Mouse (Mus musculus) frontal cortex, postnatal 14 days (tissue): ENCODE results near the gene Olfr957.

Experiments used
- DNase-seq, 2 experiments: peaks; one replicate each; pipeline ENCODE4 v3.0.0; 2022; ENCODE audit warnings: low spot score in 2 of 2

Gene Olfr957

DNA sequence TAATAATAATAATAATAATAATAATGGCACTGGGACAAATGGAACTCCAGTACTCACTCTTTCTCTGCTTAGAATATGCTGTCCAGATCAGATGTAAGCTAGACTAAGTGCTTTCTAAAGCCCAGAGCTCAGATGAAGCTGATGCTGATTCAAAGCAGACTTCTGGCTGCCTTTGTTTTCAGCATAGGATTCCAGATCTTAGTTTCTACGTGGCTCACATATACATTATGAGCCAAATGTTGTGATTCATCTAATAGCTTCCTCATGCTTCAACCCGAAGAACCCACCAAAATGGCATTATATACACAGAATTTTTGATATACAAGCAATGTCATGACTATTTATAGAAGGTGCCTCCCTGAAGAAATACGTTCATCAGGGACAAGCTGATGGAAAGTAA, at the start of gene Olfr957:
Olfr957 (minus strand) TSS at position 279 of the 400 bp plus-strand sequence.
- DNase-seq = no peak

GRCm38 (mm10) chr9:39558349-39558647, 42.7 kb upstream of the Olfr957 start:
- DNase-seq = no peak

- no peak for DNase-seq
These were observed 42.1 kb upstream of the Olfr957 start for GRCm38 (mm10) chr9:39557529-39558348.

GRCm38 (mm10) chr9:39553946-39554345, 38.3 kb upstream of the Olfr957 start, which contains the start of gene Olfr958:
Gene Olfr958 (minus strand): TSS chr9:39554054.
- DNase-seq = no peak

DNA sequence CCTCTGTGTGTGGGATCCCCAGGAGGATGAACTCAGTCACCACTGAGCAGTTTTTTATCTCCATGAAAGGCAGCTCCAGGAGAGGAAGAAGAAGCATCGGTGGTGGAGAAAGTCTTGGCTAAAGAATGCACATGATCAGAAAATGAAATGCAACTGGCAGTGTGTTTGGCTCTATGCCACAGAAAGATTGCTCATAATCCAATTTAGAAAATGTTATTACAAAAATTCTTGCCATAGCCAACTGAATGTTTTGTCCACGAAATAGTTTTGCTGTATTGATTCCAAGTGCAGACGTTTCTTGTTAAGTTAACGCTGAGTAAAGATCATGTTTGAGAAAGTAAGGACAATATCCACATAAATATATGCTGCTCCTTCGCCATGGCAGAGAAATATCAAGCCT, 35.2 kb upstream of the Olfr957 start:
- DNase-seq = no peak

GRCm38 (mm10) chr9:39523616-39524285, 8.1 kb upstream of the Olfr957 start:
- DNase-seq = no peak

DNA sequence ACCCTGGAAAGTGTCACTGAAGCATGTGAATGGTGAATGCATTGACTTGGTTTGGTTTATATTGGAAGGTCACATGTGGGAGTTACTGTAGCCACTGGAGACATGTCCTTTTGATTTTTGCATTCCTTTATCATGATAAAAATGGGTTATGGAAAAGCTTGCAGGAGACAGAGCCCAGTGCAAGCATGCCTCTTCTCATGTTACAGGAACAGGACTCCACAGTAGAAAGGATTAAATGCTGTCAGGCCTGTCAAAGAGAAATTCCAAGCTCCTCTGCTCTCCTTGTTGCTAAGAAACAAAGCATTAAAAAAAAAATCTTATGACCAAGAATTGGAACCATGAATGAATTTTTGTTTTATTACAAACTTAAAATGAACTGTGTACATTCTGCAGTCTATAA, 3.0 kb upstream of the Olfr957 start:
- no peak for DNase-seq

DNA sequence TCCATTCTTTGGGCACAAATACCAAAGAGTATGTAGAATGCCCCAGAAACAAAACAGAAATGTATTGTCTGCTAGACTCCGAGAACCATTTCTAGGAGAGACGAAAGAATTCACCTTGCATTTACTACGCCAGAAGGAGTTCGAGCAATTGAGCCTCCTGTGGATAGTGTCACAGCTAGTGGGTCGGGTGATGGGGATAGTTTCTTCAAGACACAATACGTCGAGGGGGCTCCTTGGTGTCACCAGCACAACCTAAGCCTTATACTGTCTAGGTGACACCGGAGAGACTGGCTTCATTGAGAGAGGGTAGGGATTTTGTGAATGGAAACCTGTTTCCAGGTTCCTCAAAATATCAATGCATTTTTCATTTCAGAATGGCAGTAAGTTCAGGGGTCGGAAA, 6.2 kb downstream of the Olfr957 start:
- no peak for DNase-seq

DNA sequence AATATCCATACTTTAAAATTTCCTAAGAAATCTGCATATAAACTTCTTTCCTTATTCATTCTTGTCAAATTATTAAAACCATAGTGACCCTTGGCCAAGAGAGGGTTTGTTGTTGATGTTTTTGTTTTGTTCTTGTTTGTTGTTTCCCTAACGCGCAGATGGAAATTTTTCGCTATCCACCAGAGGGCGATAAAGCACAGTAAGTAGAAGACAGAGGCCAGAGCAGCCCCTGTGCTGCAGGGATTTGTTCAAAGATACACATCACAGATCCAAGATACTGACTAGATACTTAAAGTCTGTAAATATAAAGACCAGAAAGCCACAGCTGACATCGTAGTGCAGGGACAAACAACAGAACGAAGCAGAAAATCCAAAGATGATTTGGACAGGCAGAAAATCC, 6.6 kb downstream of the Olfr957 start:
- peak in 1 of 2 experiments; percentile 48 for DNase-seq

DNA sequence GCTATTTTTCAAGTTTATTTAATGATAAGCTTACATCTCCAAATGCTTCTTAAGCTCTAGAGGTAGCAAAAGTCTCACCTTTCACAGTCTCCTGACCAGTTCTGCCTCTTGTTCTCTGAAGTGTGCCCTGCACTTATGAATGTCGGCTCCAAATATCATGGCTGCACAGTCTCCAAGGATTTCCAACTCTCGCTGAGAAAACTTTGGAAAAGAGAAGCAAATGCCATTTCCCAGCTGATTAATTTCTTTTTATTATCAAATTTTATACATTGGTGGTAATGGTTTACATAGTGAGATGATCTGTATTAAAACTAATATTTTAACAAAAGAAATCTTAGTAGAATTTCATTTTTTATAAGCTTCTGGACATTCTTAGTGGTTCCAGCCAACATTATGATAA, 21.7 kb downstream of the Olfr957 start, which contains the start of gene Olfr44:
Olfr44 (minus strand) TSS at position 101 of the 400 bp plus-strand sequence.
- no peak for DNase-seq

DNA sequence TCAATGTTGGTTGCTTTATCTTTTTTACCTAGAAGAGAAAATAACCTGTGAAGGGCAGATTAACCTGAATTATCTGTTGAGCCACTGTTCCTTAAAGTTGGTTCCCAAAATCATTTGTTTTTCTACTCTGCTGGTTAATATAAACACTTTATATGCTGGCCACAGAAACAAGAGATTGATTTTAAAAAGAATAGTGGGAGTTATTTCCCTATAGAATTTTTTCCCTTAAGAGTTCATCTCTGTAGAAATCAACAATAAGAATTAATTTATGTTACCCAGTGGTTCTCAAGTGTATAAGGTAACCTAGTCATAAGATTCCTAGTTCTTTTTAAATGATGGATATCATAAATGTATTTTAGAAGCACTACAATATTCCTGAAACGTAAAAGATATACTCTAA, 43.8 kb downstream of the Olfr957 start, which contains the start of gene Olfr955:
Olfr955 (minus strand) TSS at position 101 of the 400 bp plus-strand sequence.
- DNase-seq = no peak
